Mouse (Mus musculus) MEL-GATA-1-ER (cell line): Measurements from ENCODE around the gene Zfp618.

ENCODE experiments used
- DNase-seq: peaks from one replicate; pipeline ENCODE4 v3.0.0-alpha.2; 2012; ENCODE audit warnings: low read depth; ENCODE audit errors: extremely low read depth

Gene Zfp618

GRCm38 (mm10) chr4:62998908-62999307 lies 33.5 kb downstream of the Zfp618 start:
- DNase-seq = no peak

DNA sequence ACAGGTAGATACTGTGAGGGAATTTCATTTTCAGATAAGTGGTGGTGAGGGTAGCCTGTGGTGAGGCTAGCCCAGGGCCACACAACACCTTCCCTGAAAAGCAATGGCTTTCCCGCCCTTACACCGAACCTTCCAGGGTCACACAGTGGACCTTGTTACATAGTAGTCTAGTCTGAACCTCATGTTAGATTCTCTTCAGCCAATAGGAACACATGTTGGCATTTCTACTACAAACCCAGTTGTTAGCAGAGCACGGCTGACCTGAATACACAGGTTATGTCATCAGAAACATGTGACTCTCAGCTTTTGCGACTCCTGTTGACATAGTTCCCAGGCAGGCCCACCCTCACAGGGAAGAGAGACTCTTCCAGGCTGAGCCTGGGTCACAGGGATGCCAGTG lies 33.9 kb downstream of the Zfp618 start:
- DNase-seq = no peak

DNA sequence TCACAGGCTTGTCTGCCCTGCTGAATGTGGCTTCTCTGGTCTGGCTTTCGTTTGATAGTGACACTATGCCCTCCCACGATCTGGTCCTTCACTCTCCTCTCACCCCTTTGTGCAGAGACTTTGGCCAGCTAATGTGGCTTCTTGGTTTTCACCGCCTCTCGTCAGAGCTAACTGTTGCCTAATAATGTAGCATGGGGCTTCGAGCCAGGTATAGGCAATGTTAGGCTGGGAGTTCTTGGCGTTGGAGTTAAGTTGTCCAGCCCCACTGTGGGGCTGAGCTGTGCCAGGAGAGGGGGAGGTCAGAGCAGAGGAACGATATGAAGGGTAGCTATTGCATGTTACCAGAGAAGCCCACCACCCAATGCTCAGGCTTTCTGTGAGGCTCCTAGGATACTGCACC lies 34.5 kb downstream of the Zfp618 start:
- no peak for DNase-seq

DNA sequence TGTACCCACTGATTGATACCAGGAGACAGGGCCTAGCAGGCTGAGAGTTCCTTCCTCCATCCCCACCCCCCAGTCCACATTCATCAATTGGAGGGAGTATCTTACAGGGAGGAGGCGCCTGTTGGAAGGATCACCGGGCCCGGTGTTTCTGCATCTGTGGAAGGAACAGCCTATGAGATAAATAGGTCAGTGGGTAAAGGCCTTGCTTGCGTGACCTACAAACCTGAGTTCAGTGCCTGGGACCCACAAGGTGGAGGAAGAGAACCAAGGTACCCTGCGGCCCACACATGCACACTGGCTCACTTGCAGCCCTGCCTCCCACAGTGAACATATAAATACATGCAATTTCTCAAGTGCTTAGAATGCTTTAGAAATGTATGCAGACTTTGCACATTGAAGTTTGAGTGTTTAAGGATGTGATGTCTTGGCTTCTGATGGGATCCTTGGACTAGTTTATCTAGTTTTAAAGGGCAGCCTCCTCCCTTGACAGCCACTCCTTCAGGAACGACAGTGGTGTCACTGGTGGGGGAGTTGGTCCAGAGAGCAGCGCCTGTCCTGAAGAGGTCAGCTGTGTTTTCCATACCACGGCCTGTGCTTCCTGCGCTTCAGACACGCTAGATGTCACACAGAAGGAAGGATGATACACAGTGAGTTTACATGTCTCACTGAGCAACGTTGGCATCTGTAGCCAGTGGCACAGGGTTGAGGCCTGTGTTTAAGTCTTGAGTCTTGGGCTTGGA lies 35.1 kb downstream of the Zfp618 start:
- no peak for DNase-seq

DNA sequence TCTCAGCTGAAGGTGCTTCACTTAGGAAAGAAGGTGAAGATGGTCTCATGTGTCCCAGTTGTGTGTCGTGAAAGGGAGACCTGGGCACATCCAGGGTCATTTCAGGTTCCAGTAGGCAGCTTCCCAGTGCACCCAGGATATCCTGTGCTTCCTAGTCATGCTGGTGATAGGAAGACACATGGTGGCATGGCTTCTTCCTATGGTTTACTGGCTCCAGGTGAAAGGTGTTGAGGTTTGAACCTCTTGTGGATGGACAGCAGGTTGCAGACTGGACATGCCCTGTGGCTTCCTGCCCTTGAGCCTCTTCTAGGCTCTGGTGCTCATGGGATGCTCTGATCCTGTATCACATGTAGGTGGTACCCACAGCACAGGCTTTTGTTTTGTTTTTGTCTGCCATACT lies 37.0 kb downstream of the Zfp618 start:
- DNase-seq = no peak

GRCm38 (mm10) chr4:63004519-63004918 lies 39.1 kb downstream of the Zfp618 start:
- no peak for DNase-seq

DNA sequence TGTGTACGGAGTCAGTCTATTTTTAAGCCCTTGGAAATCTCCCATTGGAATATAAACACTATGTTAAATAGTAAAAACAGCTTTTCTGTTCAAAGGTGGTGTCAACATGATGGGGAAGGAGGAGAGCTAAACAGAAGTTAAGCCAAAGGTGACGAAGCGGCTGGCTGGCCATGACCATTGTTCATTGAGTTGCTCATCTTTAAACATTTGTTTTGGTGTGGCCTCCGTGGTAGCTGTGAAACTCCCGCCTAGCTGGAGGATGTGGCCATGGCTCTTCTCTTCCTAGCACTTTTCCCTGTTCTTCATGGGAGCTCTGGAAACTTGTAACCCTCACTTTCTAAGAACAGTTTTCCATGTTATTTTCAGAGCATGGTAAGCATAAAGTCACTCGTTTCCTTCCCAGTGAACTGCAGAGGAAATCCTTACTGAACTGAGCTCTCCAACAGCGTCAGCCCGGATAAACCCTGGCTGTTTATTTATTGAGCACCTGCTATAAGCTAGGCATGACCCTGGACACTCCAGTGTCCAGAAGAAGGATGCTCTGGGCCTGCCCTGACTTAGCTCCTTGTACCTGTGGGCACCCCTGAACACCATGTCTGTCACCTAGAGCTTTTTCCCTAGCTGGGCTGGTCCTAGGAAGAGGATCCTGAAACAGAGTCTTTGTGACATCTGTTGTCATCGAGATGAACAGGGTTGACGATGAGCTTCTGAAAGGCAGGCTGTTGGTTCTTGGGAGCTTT lies 40.2 kb downstream of the Zfp618 start:
- DNase-seq = no peak

DNA sequence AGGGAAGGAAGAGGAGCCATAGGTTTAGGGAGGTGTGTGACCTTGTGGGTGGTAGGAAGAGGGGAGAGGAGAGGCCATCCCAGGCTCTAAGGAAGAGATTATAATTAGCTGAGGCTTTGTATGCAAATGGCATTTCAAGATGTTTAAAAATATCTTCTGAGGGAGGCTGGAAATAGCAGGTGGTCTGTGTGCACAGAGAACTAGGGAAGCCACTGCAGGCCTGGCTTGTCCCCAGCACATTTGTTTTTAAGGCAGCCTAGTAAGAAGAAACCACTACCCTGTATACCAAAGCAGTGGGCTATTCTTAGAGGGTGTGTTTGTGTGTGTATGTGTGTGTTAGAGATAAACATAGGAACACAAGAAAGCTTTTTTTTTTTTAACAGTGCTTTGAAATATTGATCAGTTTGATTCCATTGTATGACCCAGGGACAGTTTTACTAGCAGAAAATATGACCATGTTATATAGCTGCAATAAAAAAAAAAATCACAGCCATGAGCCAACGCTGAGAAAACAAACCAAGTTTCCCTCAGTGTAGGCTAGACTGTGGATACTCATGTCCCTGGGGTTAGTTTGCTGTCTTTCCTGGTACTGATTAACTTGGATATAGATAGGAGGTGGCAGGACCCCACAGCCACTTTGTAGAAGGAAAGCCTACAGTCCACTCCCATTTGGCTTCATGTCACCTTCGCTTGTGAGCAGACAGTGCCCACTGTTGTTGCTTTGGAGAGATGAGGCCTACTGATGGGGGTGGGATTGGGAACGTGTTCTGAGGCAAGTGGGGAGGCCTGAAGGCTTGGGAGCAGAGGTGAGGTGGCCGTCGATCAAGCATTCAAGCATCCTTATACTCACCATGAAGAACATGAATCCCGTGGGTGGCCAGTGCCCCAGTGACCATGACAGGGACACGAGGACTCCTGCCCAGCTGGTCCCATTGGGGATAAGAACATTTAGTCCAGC lies 41.1 kb downstream of the Zfp618 start:
- DNase-seq = no peak

- DNase-seq = no peak
Observed at GRCm38 (mm10) chr4:63008206-63008605, 42.8 kb downstream of the Zfp618 start.

GRCm38 (mm10) chr4:63008822-63009221 lies 43.4 kb downstream of the Zfp618 start:
- DNase-seq = no peak

DNA sequence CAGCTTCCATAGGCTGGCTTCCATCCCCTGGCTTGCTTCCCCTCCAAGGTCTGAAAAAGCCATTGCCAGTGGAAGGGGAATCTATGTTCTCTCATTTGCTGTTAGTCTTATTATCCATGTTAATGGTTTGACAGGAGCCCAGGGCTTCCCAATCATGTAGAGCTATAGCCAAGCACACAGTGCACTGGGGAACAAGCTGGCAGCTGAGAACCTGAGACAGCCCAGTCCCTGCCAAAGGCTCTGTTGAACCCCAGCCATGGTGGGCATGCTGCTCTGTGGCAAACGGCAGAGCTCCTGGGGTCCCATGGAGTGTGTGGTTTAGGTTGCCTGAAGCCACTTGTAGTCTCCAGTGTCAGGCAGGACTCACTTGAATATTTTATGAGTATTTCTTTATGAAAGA lies 44.4 kb downstream of the Zfp618 start:
- DNase-seq = no peak

- no peak for DNase-seq
Observed at GRCm38 (mm10) chr4:63010226-63010625, 44.9 kb downstream of the Zfp618 start.

- no peak for DNase-seq
Observed at GRCm38 (mm10) chr4:63018616-63019015, 53.2 kb downstream of the Zfp618 start.

DNA sequence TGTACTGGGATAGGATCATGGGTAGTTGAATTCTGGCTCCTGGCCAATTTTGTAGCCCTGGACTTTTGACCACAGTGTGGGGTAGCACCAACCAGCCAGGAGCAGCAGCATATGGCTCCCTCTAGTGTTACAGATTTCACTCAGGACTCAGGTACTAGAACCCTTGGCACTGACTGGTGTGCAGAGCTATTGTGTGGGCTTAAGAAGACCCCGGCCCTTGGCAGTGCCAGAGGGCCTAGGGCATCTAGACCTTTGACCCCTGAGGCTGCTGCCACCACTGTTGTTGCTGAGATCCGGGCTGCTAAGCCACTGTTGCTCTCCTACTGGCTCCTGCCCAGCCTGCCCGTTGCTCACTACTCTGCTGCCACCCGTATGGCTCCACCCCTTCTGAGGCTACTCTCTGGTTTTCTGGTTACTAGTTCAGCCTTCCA lies 54.1 kb downstream of the Zfp618 start:
- DNase-seq = no peak

GRCm38 (mm10) chr4:63021034-63021700 lies 55.8 kb downstream of the Zfp618 start:
- no peak for DNase-seq

GRCm38 (mm10) chr4:63023465-63023864 lies 58.1 kb downstream of the Zfp618 start:
- no peak for DNase-seq

- no peak for DNase-seq
Observed at GRCm38 (mm10) chr4:63024098-63024497, 58.7 kb downstream of the Zfp618 start.

DNA sequence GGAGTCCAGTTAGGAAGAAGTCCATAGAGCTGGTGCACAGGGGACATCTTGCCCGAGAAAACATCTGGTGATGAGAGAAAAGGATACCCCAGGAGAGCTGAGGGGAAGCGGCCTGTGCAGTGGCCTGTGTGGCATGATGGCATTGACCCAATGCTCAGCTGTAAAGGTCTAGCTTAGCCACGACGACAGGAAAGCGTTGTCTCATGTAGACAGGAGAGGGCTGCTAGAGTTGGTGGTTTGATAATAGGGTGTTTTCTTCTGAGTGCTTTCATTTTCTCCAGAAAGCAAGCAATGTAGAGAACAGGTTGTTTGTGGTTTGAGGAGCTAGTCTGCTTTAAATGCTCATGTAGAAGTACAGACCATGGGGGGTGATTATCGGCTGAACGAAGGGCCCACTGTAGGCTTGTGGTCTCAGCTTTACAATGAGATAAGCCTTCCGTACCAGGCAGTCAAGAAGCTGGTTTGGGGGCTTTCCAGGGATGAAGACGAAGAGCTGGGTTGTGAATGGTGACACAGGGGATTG lies 59.4 kb downstream of the Zfp618 start:
- no peak for DNase-seq

DNA sequence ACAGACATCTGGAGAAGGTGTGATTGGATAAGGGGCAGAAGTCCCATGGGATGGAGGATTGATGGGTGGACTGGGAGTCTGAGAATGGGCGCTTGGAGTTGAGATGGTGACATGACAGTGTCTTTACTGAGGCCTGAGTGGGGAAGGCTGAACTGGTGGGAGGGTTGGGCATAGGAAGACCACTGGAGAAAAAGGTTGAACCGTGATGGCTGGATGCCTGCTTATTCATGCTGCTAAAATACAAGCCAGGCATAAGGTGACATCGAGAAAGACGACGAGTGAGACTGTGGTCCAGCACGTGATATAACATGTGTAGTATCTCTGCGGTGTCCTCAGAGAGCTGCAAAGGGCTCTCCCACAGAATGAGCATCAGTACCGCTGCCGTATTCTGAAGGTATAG lies 59.9 kb downstream of the Zfp618 start:
- DNase-seq = no peak

DNA sequence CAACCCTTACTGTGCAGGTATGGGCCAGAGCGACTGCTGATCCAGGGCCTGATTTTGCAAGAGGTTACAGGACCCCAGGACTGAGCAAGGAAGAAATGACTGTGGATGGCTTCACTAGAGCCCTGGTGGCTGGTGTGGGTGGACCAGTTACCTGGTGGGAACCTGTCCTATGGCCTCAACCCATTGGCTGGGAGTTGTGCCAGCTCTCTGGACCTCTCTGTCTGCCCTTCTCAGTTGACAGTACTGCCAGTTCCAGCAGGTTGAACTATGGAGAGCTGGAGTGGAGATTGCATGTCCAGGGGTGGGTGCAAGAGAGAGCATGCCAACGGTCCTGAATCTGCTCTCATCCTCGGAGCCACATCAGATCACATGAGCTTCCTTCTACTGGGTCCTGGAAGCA lies 60.9 kb downstream of the Zfp618 start:
- no peak for DNase-seq

GRCm38 (mm10) chr4:63027451-63027850 lies 62.1 kb downstream of the Zfp618 start:
- DNase-seq = no peak
